Mouse (Mus musculus) T-helper 17 cell (primary cell): Measurements from ENCODE around the gene Usp48.

Experiments
- in situ Hi-C, 2 experiments: fragments of 300-600 bp; cut with MboI, MseI; formaldehyde crosslinking; loops; 1 replicate in 1 of 2; 2 replicates in 1 of 2; pipeline ENCODE4 v1.15.1; 2025; ENCODE audit warnings: high pct_unique_total_duplicates in 2 of 2

The Usp48 gene

GRCm38 (mm10) chr4:137609281-137609680 is 15.7 kb downstream of the Usp48 start:
- in situ Hi-C loops, result no loop called here

- in situ Hi-C loops, result no loop called here
Measured at GRCm38 (mm10) chr4:137609702-137610101, 16.1 kb downstream of the Usp48 start.

- in situ Hi-C loops, result no loop called here
Measured at GRCm38 (mm10) chr4:137610256-137610655, 16.7 kb downstream of the Usp48 start.

- in situ Hi-C loops, result no loop called here
Measured at GRCm38 (mm10) chr4:137622847-137623246, 29.3 kb downstream of the Usp48 start.

- in situ Hi-C loops, result no loop called here
Measured at GRCm38 (mm10) chr4:137627476-137628235, 34.1 kb downstream of the Usp48 start.

- in situ Hi-C loops, result no loop called here
Measured at GRCm38 (mm10) chr4:137628400-137628799, 34.8 kb downstream of the Usp48 start.

- in situ Hi-C loops, result no loop called here
Measured at GRCm38 (mm10) chr4:137629354-137629753, 35.8 kb downstream of the Usp48 start.

GRCm38 (mm10) chr4:137630153-137630552 is 36.6 kb downstream of the Usp48 start:
- in situ Hi-C loops, result no loop called here

- in situ Hi-C loops, result no loop called here
Measured at GRCm38 (mm10) chr4:137631596-137631995, 38.0 kb downstream of the Usp48 start.

- in situ Hi-C loops, result no loop called here
Measured at GRCm38 (mm10) chr4:137633394-137633793, 39.8 kb downstream of the Usp48 start.

- in situ Hi-C loops, result no loop called here
Measured at GRCm38 (mm10) chr4:137636597-137636996, 43.0 kb downstream of the Usp48 start.

- in situ Hi-C loops, result no loop called here
Measured at GRCm38 (mm10) chr4:137641556-137641955, 48.0 kb downstream of the Usp48 start.

GRCm38 (mm10) chr4:137642101-137642500 is 48.5 kb downstream of the Usp48 start:
- in situ Hi-C loops, result no loop called here

- in situ Hi-C loops, result no loop called here
Measured at GRCm38 (mm10) chr4:137643459-137643858, 49.9 kb downstream of the Usp48 start.

- in situ Hi-C loops, result no loop called here
Measured at GRCm38 (mm10) chr4:137646262-137646661, 52.7 kb downstream of the Usp48 start.

- in situ Hi-C loops, result no loop called here
Measured at GRCm38 (mm10) chr4:137647648-137648047, 54.1 kb downstream of the Usp48 start.

GRCm38 (mm10) chr4:137648230-137648629 is 54.7 kb downstream of the Usp48 start:
- in situ Hi-C loops, result no loop called here

- in situ Hi-C loops, result loop anchor here in 1 of 2 experiments (10.0 kb wide), 1 partner anchor 206 kb away; no protein-coding TSS in a partner anchor
Measured at GRCm38 (mm10) chr4:137650912-137651311, 57.4 kb downstream of the Usp48 start.

- in situ Hi-C loops, result loop anchor here in 1 of 2 experiments (10.0 kb wide), 1 partner anchor 208 kb away; no protein-coding TSS in a partner anchor
Measured at GRCm38 (mm10) chr4:137652835-137653346, 59.3 kb downstream of the Usp48 start.

- in situ Hi-C loops, result loop anchor here in 1 of 2 experiments (10.0 kb wide), 1 partner anchor 211 kb away; no protein-coding TSS in a partner anchor
Measured at GRCm38 (mm10) chr4:137655241-137656031, 61.9 kb downstream of the Usp48 start.

- in situ Hi-C loops, result loop anchor here in 1 of 2 experiments (10.0 kb wide), 1 partner anchor 213 kb away; no protein-coding TSS in a partner anchor
Measured at GRCm38 (mm10) chr4:137657674-137658073, 64.1 kb downstream of the Usp48 start.

GRCm38 (mm10) chr4:137659541-137659940 is 66.0 kb downstream of the Usp48 start:
- in situ Hi-C loops, result loop anchor here in 1 of 2 experiments (10.0 kb wide), 1 partner anchor 215 kb away; no protein-coding TSS in a partner anchor
